Mouse (Mus musculus) heart, embryonic 10.5 days (tissue): ENCODE measurements around the gene Mast4. TPM values are rescaled to one million over a fixed set of nuclear protein-coding genes. Genes with fewer than 3 reads are reported as not detected.
"Not testable (repeated sequence)": the region's sequence is repeated elsewhere in the genome, so short reads cannot be mapped to it uniquely, and the experiment has no call there.

ENCODE experiments used
- DNase-seq: peaks from one replicate; pipeline ENCODE4 v3.0.0-alpha.2; 2017; ENCODE audit warnings: low spot score
- H3K27ac ChIP-seq: fragments of 300-500 bp; sonication (generic); 2 replicates; pipeline ENCODE4 v1.5.1; 2016; ENCODE audit warnings: mild to moderate bottlenecking
- H3K27me3 ChIP-seq: fragments of 300-500 bp; sonication (generic); 2 replicates; pipeline ENCODE4 v1.6.1; 2016; ENCODE audit warnings: mild to moderate bottlenecking; ENCODE audit not compliant: poor library complexity, insufficient read depth, severe bottlenecking
- H3K36me3 ChIP-seq: fragments of 300-500 bp; sonication (generic); 2 replicates; pipeline ENCODE4 v1.6.1; 2016; ENCODE audit warnings: mild to moderate bottlenecking, moderate library complexity
- H3K4me1 ChIP-seq: fragments of 300-500 bp; sonication (generic); 2 replicates; pipeline ENCODE4 v1.6.1; 2016; ENCODE audit warnings: mild to moderate bottlenecking
- H3K4me3 ChIP-seq: fragments of 300-500 bp; sonication (generic); 2 replicates; pipeline ENCODE4 v1.5.1; 2016; ENCODE audit warnings: mild to moderate bottlenecking, moderate library complexity
- H3K9me3 ChIP-seq: fragments of 300-500 bp; sonication (generic); 2 replicates; pipeline ENCODE4 v1.6.1; 2016; ENCODE audit warnings: mild to moderate bottlenecking, moderate library complexity
- WGBS: fragments of 180-500 bp; shearing (Covaris S2); methylation state at CpG from one replicate; pipeline ENCODE4 v1.1.7; 2016; 5-methylcytosine and 5-hydroxymethylcytosine counted together
- polyA plus RNA-seq: library from polyadenylated mRNA; unstranded; fragments of >200 nt; fragmentation: Nextera tagmentation; extraction: Ambion mirVana; gene quantifications from 2 replicates; pipeline ENCODE4 v1.2.1, GENCODE M21; 2016

Mast4 gene
- polyA plus RNA-seq, 1 experiment from 2014 or later = 33.2 TPM

- 81% methylated on average over 3 of the region's 3 CpGs for WGBS
- DNase-seq = no peak
- Histone ChIP-seq H3K27ac (no peak overlapping the region), H3K27me3 (no peaks in the 10 kb centered on the region), H3K4me1 (no peaks in the 10 kb centered on the region), H3K9me3 (no peaks in the 10 kb centered on the region), H3K36me3 (peaks cover 65% of the 10 kb centered on the region), H3K4me3 (no peak overlapping the region)
These were observed 589.1 kb downstream of the Mast4 start for GRCm38 (mm10) chr13:102745270-102745600.

GRCm38 (mm10) chr13:102744481-102745269, 589.6 kb downstream of the Mast4 start:
- Histone ChIP-seq H3K27ac (no peak overlapping the region), H3K4me1 (no peaks in the 10 kb centered on the region), H3K36me3 (peaks cover 65% of the 10 kb centered on the region), H3K27me3 (no peaks in the 10 kb centered on the region), H3K9me3 (no peaks in the 10 kb centered on the region), H3K4me3 (no peak overlapping the region)
- DNase-seq = no peak
- 68% methylated on average over 9 of the region's 9 CpGs for WGBS

- Histone ChIP-seq H3K36me3 (peaks cover 79% of the 10 kb centered on the region), H3K4me1 (peaks cover 6% of the 10 kb centered on the region; the same call in 1 of the 2 replicates), H3K27ac (no peak overlapping the region), H3K4me3 (no peak overlapping the region), H3K27me3 (no peaks in the 10 kb centered on the region), H3K9me3 (no peaks in the 10 kb centered on the region)
- no peak for DNase-seq
- WGBS = 83% methylated on average over 13 of the region's 13 CpGs
These were observed 594.4 kb downstream of the Mast4 start for GRCm38 (mm10) chr13:102739720-102740535.

- H3K9me3 ChIP-seq = no peaks in the 10 kb centered on the region
- peaks cover 89% of the 10 kb centered on the region for H3K36me3 ChIP-seq
- H3K4me3 ChIP-seq = no peak overlapping the region
- no peak for DNase-seq
- no peaks in the 10 kb centered on the region for H3K27me3 ChIP-seq
- H3K27ac ChIP-seq = no peak overlapping the region
- 86% methylated on average over 7 of the region's 7 CpGs for WGBS
- H3K4me1 ChIP-seq = peaks cover 6% of the 10 kb centered on the region; the same call in 1 of the 2 replicates
These were observed 596.5 kb downstream of the Mast4 start for GRCm38 (mm10) chr13:102737811-102738210.

GRCm38 (mm10) chr13:102733063-102733462, 601.2 kb downstream of the Mast4 start:
- Histone ChIP-seq H3K27me3 (no peaks in the 10 kb centered on the region), H3K36me3 (peaks cover 45% of the 10 kb centered on the region), H3K9me3 (no peaks in the 10 kb centered on the region), H3K27ac (no peak overlapping the region), H3K4me1 (no peaks in the 10 kb centered on the region; the same call in 1 of the 2 replicates), H3K4me3 (no peak overlapping the region)
- WGBS = 80% methylated on average over 2 of the region's 2 CpGs
- no peak for DNase-seq

- 82% methylated on average over 7 of the region's 7 CpGs for WGBS
- H3K27me3 ChIP-seq, DNase-seq, H3K36me3 ChIP-seq, H3K27ac ChIP-seq, H3K9me3 ChIP-seq, H3K4me1 ChIP-seq, H3K4me3 ChIP-seq: not testable (repeated sequence)
These were observed 605.3 kb downstream of the Mast4 start for GRCm38 (mm10) chr13:102728951-102729350.

- no peaks in the 10 kb centered on the region for H3K4me1 ChIP-seq
- no peaks in the 10 kb centered on the region for H3K9me3 ChIP-seq
- H3K27ac ChIP-seq = no peak overlapping the region
- no peaks in the 10 kb centered on the region for H3K27me3 ChIP-seq
- DNase-seq = no peak
- no peak overlapping the region for H3K4me3 ChIP-seq
- 75% methylated on average over 3 of the region's 3 CpGs for WGBS
- H3K36me3 ChIP-seq = no peaks in the 10 kb centered on the region
These were observed 606.3 kb downstream of the Mast4 start for GRCm38 (mm10) chr13:102728035-102728434.

- Histone ChIP-seq H3K27me3 (no peaks in the 10 kb centered on the region), H3K4me3 (no peak overlapping the region), H3K4me1 (no peaks in the 10 kb centered on the region), H3K36me3 (no peaks in the 10 kb centered on the region), H3K27ac (no peak overlapping the region), H3K9me3 (no peaks in the 10 kb centered on the region)
- WGBS = 81% methylated on average over 1 of the region's 1 CpGs
- DNase-seq = no peak
These were observed 607.4 kb downstream of the Mast4 start for GRCm38 (mm10) chr13:102726876-102727275.

GRCm38 (mm10) chr13:102725906-102726305, 608.4 kb downstream of the Mast4 start:
- Histone ChIP-seq H3K9me3 (no peaks in the 10 kb centered on the region), H3K27me3 (no peaks in the 10 kb centered on the region), H3K27ac (no peak overlapping the region), H3K36me3 (no peaks in the 10 kb centered on the region), H3K4me1 (no peaks in the 10 kb centered on the region), H3K4me3 (no peak overlapping the region)
- DNase-seq = no peak
- 71% methylated on average over 2 of the region's 2 CpGs for WGBS

- no peak overlapping the region for H3K4me3 ChIP-seq
- DNase-seq = no peak
- no peaks in the 10 kb centered on the region for H3K36me3 ChIP-seq
- no peak overlapping the region for H3K27ac ChIP-seq
- no peaks in the 10 kb centered on the region for H3K4me1 ChIP-seq
- no peaks in the 10 kb centered on the region for H3K9me3 ChIP-seq
- H3K27me3 ChIP-seq = no peaks in the 10 kb centered on the region
These were observed 608.9 kb downstream of the Mast4 start for GRCm38 (mm10) chr13:102725416-102725815.

- no peaks in the 10 kb centered on the region for H3K9me3 ChIP-seq
- no peak overlapping the region for H3K4me3 ChIP-seq
- WGBS = 71% methylated on average over 1 of the region's 1 CpGs
- no peaks in the 10 kb centered on the region for H3K36me3 ChIP-seq
- H3K27me3 ChIP-seq = no peaks in the 10 kb centered on the region
- no peak for DNase-seq
- H3K4me1 ChIP-seq = no peaks in the 10 kb centered on the region
- no peak overlapping the region for H3K27ac ChIP-seq
These were observed 617.3 kb downstream of the Mast4 start for GRCm38 (mm10) chr13:102716973-102717372.

- no peak overlapping the region for H3K27ac ChIP-seq
- DNase-seq = no peak
- WGBS = 84% methylated on average over 3 of the region's 3 CpGs
- no peaks in the 10 kb centered on the region for H3K9me3 ChIP-seq
- H3K4me3 ChIP-seq = no peak overlapping the region
- H3K4me1 ChIP-seq = peaks cover 9% of the 10 kb centered on the region
- H3K27me3 ChIP-seq = no peaks in the 10 kb centered on the region
- no peaks in the 10 kb centered on the region for H3K36me3 ChIP-seq
These were observed 633.6 kb downstream of the Mast4 start for GRCm38 (mm10) chr13:102700744-102701143.

- H3K27me3 ChIP-seq = no peaks in the 10 kb centered on the region
- H3K4me3 ChIP-seq = no peak overlapping the region
- H3K27ac ChIP-seq = no peak overlapping the region
- 78% methylated on average over 5 of the region's 5 CpGs for WGBS
- H3K9me3 ChIP-seq = no peaks in the 10 kb centered on the region
- DNase-seq = no peak
- no peaks in the 10 kb centered on the region for H3K36me3 ChIP-seq
- H3K4me1 ChIP-seq = peaks cover 9% of the 10 kb centered on the region
These were observed 634.1 kb downstream of the Mast4 start for GRCm38 (mm10) chr13:102700176-102700575.
